Mouse (Mus musculus) right cerebral cortex, postnatal 10 days (tissue): ENCODE measurements around the gene Ccr2.
"Not testable (repeated sequence)": the region's sequence is repeated elsewhere in the genome, so short reads cannot be mapped to it uniquely, and the experiment has no call there.

Experiments used
- DNase-seq, 2 experiments: peaks; one replicate each; pipeline ENCODE4 v3.0.0; 2021; ENCODE audit warnings: low spot score in 2 of 2

The Ccr2 gene

GRCm38 (mm10) chr9:124101723-124102122, at the start of gene Ccr2:
TSS of gene Ccr2 (plus strand) at chr9:124101950.
- no peak for DNase-seq

DNA sequence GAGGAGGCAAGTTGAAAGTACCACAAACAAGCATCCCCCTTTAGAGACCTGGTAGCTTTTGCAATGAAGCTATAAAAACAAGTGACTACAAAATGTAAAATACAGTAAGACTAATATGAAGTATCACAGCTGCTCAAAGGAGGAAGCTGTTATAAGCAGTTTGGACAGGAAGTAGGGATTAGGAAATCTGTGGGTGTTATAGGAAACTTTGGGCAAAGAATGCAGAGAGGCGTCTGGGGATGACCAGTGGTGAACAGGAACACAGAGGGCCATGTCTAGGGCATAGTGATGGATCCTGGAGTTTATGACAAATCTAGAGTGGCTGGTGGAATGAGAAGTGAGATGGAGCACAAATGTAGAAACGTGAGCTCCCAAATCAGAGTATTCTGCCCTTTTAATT, 48.2 kb upstream of the Ccr2 start:
- no peak for DNase-seq

DNA sequence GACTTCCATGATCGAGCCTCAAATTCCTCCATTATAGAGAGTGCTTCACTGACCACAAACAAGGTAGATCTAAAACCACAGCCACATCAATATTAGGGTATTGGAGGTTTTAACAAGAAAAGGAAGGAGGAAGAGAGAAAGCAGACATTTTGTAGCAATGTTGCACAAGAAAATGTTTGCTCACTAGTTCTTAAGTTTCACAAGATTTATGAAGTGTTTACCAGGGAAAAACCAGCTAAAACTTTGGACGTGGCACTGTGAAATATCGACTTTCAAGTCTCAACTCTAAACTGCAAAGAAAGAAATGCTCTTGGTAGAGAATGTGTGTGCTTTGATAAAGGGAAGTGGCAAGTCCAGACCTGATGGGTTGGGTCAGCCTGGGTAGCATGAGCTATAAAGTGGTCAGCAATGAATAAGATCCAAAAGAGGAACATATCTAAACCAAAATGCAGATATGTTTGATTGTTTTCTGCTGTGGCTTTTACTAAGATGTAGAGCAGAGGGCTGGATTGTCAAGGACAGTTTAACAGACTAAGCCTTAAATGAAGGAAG, 45.5 kb upstream of the Ccr2 start:
- DNase-seq: no peak

DNA sequence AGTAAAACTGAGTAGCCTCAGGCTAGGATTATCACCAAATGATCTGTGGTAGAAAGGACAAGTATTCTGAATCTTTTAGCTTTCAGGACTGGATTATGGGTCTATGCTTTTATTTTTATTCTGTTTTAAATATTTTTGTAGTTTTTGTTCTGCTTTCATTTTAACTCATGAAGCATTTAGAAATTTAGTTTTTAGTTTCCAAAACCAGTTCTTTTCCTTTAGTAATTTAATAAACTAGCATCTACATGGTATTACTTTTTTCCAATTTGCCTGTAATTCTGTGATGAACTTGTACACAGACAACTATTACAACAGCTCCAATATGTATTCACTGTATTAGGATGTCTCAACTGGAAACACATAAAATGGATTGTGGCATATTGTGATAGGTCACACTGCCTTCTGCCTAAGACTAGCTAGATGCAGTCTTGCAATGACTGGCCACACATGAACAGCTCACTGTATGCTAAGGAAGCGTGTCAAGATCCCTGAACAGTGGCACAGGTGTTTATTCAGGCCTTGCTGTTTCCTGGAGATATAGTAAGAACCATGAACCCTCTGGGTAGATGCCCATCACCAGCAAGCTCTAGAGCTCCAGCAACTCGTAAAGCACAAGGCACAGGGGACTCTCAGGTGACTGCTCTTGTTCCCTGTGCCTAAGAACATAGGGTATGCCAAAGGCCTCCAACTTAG, 41.9 kb upstream of the Ccr2 start:
- no peak for DNase-seq

DNA sequence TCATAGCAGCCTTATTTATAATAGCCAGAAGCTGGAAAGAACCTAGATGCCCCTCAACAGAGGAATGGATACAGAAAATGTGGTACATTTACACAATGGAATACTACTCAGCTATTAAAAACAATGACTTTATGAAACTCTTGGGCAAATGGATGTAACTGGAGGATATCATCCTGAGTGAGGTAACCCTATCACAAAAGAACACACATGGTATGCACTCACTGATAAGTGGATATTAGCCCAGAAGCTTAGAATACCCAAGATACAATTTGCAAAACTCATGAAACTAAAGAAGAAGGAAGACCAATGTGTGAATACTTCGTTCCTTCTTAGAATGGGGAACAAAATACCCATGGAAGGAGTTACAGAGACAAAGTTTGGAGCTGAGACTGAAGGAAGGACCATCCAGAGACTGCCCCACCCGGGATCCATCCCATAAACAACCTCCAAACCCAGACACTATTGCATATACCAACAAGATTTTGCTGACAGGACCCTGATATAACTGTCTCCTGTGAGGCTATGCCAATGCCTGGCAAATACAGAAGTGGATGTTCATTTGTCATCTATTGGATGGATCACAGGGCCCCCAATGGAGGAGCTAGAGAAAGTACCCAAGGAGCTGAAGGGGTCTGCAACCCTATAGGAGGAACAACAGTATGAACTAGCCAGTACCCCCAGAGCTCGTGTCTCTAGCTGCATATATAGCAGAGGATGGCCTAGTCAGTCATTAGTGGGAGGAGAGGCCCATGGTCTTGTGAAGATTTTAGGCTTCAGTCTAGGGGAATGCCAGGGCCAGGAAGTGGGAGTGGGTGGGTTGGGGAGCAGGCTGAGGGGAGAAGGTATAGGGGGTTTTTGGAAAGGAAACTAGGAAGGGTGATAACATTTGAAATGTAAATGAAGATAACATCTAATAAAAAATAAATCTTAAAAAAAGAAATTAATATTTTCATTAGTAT, 40.0 kb upstream of the Ccr2 start:
- not testable (repeated sequence) for DNase-seq

GRCm38 (mm10) chr9:124066572-124067103, 35.1 kb upstream of the Ccr2 start:
- DNase-seq: no peak

- DNase-seq: no peak
Measured at GRCm38 (mm10) chr9:124068098-124069058, 33.4 kb upstream of the Ccr2 start.

DNA sequence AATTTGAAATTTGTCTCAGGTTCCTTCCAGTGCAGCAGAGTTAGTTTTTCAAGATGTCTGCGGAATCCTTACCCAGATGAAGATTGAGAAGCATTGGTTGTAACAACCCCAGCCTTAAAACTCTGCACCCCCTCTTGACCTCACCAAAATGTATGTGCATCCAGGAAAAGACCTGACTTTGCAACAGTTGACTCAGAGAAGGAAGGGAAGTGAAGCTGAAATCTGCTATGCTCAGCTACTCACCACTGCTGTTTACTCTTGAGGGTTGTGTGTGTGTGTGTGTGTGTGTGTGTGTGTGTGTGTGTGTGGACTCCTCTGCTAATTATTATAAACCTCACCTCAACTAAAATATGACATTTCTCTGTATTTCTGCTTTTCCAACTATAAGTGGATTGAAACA, 30.2 kb upstream of the Ccr2 start:
- peak in 1 of 2 experiments; percentile 25 for DNase-seq

GRCm38 (mm10) chr9:124079803-124080202, 21.9 kb upstream of the Ccr2 start:
- DNase-seq: no peak

DNA sequence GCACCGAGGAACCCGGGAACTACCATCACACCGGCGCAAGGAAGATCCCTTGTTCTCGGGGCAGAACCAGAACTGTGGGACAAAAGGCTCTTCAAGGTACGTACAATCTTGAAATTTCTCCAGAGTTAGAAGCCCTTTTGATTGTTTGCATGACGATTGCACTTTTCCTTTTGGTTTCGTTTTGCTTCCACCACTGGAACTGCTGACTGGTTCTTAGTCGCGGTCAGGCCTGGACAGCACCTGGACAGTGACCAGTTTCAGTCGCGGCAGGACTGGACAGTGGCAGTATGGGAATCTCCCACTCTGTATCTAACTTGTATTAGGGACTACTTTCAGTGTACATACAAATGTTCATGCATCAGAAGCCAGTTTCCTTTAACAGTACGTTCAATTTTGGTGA, 21.3 kb upstream of the Ccr2 start:
- DNase-seq: not testable (repeated sequence)

DNA sequence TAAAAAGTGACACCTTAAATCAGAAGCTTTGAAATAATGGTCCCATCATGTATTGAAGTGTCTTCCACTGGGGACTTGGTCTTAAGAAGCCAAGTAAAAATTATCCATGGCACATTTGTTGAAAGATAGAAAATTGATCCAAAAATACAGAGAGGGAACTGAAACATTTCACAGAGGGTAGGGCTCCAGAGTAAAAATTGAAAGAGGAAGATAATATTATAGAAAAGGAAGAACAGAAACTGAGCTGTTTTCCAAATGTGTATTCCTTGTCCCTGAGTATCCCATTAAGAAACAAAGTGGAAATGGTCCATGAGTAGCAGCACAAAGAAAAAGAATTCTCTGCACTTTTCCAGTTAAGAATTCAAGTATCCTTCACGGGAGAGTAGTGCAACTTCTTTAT, 11.3 kb upstream of the Ccr2 start:
- no peak for DNase-seq

GRCm38 (mm10) chr9:124099127-124099526, 2.6 kb upstream of the Ccr2 start:
- DNase-seq: no peak

DNA sequence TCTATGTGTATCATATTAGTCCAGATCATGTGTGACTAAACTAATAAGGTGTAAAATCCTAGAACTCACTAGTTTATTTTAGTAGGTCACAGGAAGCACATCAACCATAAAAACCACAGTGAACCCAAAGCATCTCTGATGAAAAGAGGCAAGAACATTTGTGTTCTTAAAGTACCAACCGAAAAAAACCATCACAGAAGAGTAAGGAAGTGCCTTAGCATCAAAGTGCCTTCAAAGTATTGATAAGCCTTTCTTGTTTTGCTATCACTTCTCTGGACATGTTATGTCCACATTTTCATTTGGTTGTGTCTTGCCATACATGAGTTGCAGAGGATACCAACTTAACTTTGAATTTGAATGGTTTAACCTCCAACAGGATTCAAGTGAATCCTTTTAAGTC, 1.4 kb upstream of the Ccr2 start:
- no peak for DNase-seq

- no peak for DNase-seq
Measured at GRCm38 (mm10) chr9:124103199-124103598, 1.4 kb downstream of the Ccr2 start.

GRCm38 (mm10) chr9:124105196-124105595, 3.4 kb downstream of the Ccr2 start:
- no peak for DNase-seq

DNA sequence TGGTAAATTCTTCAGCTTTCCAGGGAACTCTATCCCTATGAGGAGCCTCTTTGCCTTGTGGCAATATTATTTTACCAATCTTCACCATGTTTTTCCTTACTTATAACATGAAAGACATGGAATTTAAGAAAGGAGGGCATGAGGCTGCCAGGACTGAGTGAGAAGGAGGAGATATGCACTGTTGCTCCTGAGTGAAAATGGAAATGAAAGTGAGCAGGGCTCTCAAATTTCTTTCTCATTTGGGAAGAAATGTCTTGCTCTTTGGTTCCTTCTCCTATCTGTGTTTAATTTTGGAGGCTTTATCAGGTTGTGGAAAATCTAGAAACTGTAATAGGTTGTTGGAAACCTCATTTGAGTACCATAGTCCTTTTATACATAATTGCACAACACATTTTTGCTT, 5.5 kb downstream of the Ccr2 start:
- DNase-seq: no peak

DNA sequence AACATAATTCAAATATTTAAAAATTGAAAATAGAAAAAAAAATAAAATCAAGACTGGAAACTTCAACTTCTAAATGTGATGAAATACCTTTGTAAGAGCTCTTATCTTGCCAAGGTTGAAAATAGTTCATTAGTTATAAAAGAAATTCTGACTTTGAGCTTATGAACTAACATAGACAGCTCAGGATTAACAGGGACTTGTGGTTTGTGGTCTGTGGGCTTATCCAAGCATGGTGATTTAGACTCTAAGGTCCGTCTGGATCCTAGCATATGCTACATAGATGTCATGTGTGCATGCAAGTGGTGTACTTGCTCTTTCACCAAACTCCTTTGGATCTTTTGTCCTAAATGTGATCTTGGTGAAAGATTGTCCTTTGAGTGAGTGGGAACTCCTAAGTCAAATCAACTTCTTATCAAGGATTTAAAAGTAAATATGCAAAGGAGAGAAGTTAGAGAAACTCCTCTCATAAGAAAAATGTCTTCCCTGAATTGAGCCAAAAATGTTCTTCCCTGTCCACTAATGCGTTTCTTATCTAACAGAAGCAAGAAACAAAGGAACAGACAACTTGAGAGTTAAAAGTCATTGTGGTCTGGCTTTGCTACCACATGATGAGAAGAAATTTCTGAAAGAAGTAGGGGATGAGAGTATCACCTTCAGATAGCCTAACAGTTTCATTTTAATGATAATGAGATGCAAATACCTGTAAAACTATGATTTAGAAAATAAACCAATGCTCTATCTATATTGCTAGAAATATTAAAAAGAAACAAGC, 6.8 kb downstream of the Ccr2 start:
- no peak for DNase-seq

- DNase-seq: no peak
Measured at GRCm38 (mm10) chr9:124111997-124112396, 10.2 kb downstream of the Ccr2 start.

DNA sequence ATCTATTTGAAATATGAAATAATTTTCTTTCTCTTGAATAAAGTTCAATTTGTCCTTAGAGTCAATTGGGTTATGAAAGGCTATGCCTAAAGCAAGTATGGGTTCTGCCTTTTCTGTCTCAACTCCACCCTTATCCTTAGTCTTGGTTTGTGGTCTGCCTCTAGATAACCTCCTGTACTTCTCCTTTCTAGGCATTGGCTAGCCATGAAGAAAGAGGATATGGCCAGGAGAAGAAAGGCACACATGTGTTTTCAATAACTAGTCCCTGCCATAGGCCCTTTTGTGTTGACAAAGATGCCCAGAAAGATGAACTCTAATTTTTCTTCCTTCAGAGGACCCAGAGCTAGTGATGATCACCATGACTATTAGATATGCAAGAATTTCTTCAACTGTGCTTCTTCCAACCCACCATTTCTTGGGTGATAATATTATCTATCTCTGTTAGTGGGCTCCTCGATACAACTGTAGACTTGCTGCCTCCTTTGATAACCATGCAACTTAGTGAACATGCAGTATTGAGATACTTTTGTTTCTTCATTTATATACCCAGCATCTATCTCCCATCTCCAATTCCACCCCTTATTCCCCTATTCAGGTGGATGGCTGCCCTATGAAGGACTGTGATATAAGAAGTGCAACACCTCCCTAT, 11.0 kb downstream of the Ccr2 start:
- no peak for DNase-seq

- DNase-seq: no peak
Measured at GRCm38 (mm10) chr9:124113777-124114176, 12.0 kb downstream of the Ccr2 start.
